Mouse (Mus musculus): ENCODE measurements at regions not wholly inside any gene's neighbourhood (a gene's known extent, or its start where the extent isn't known, plus 50 kb on each side); places are given as distances from the start of the nearest gene placed in this dataset.

GRCm38 (mm10) chr4:81563574-81563973, 121.0 kb upstream of the Mpdz start:
- TF ChIP-seq GATA1 (IDR thresholded peaks at IDR 0.05; ENCODE audit: borderline replicate concordance, low read length) (no peak), FLI1 (IDR thresholded peaks at IDR 0.05; ENCODE audit: low read length) (no peak)
